Mouse (Mus musculus): Measurements from ENCODE around the gene Mettl21a.

DNA sequence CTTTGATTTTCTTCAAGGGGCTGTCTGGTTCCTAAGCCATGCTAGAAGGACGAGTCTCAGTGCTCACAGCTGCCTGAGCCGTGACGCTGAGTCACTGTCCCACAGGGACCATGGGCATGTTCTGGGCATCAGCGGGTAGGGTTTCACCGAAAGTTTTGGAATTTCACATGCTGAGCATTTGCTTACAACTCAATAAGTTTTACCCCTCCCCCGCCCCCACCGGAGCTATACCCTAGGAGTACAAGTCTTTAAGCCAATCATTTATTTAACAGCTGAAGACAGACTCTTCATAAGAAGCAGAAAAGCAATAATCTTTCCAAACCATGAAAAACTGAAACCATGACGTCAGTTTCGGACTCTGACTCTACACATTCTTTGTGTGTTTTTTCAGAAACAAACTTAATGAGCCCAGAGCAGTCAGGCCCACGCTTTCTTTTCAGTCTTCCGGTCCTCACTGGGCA is 1.5 kb downstream of the Mettl21a start:
- no peak for TF ChIP-seq CTCF (IDR thresholded peaks at IDR 0.05; ENCODE audit: low read depth, low read length)
- TF ChIP-seq GATA1 (IDR thresholded peaks at IDR 0.05; ENCODE audit: borderline replicate concordance, low read length), result no peak
- TF ChIP-seq GATA2 (IDR thresholded peaks at IDR 0.05; ENCODE audit: borderline replicate concordance, low read depth, low read length), result no peak

Data from G1E (cell line).